Mouse (Mus musculus): ENCODE data around the gene Snx21. TPM values are rescaled to one million over a fixed set of nuclear protein-coding genes. Genes with fewer than 3 reads are reported as not detected.
A peak's percentile ranks its signal among the peaks of the same experiment; 100 is the strongest.

The Snx21 gene
- polyA plus RNA-seq, 1 experiment from 2014 or later: 40.6 TPM

GRCm38 (mm10) chr2:164786388-164786885 is 814 bp downstream of the Snx21 start:
- H3K27me3 ChIP-seq (ENCODE audit: control insufficient read depth, insufficient read depth, low read length): no peaks in the 10 kb centered on the region
- WGBS: 5% methylated on average over 15 of the region's 15 CpGs
- peak overlapping the region; percentile 96 for H3K27ac ChIP-seq (ENCODE audit: low read length)
- H3K4me3 ChIP-seq (ENCODE audit: low read length): peak overlapping the region; percentile 73
- no peaks in the 10 kb centered on the region for H3K9me3 ChIP-seq (replicated peaks; ENCODE audit: control insufficient read depth, low read length)
- peaks cover 26% of the 10 kb centered on the region for H3K4me1 ChIP-seq (ENCODE audit: control insufficient read depth, insufficient read depth, low read length)
- peaks cover 2% of the 10 kb centered on the region; the same call in 1 of the 2 replicates for H3K36me3 ChIP-seq (ENCODE audit: control insufficient read depth, insufficient read depth)
- no peak for ATAC-seq (replicated peaks; ENCODE audit: extremely low read depth, insufficient read depth, low FRiP score)
- H3K9ac ChIP-seq (ENCODE audit: low read length): peak overlapping the region; percentile 90
- H3K4me2 ChIP-seq (ENCODE audit: low read depth, low read length): peak overlapping the region; percentile 73

DNA sequence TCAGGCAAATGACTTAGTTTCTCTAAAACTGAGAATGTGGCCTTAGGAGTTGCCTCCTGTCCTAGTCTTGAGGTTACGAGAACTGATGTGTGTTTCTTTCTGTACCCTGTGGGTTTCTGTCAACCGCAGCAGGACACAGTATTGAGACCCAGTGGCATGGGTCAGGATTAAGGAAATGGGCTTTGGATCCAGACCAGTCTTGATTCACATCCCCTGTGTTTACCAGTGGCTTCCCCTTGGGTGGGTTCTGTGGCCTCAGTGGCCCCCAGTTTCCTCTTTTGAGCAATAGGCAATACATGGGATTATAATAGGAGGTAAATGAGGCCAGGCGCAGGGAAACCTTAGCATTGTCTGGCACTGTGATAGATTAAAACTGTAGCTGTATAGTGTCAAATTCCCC is 1.4 kb downstream of the Snx21 start:
- peak overlapping the region; percentile 96 for H3K27ac ChIP-seq (ENCODE audit: low read length)
- peaks cover 26% of the 10 kb centered on the region for H3K4me1 ChIP-seq (ENCODE audit: control insufficient read depth, insufficient read depth, low read length)
- H3K27me3 ChIP-seq (ENCODE audit: control insufficient read depth, insufficient read depth, low read length): no peaks in the 10 kb centered on the region
- H3K9me3 ChIP-seq (replicated peaks; ENCODE audit: control insufficient read depth, low read length): no peaks in the 10 kb centered on the region
- H3K4me2 ChIP-seq (ENCODE audit: low read depth, low read length): peak overlapping the region; percentile 73
- peak overlapping the region; percentile 90 for H3K9ac ChIP-seq (ENCODE audit: low read length)
- H3K4me3 ChIP-seq (ENCODE audit: low read length): peak overlapping the region; percentile 73
- H3K36me3 ChIP-seq (ENCODE audit: control insufficient read depth, insufficient read depth): peaks cover 3% of the 10 kb centered on the region; the same call in 1 of the 2 replicates
- 65% methylated on average over 3 of the region's 3 CpGs for WGBS
- no peak for ATAC-seq (replicated peaks; ENCODE audit: extremely low read depth, insufficient read depth, low FRiP score)

GRCm38 (mm10) chr2:164787779-164788178 is 2.2 kb downstream of the Snx21 start:
- no peaks in the 10 kb centered on the region for H3K9me3 ChIP-seq (replicated peaks; ENCODE audit: control insufficient read depth, low read length)

GRCm38 (mm10) chr2:164788411-164788810 is 2.8 kb downstream of the Snx21 start:
- H3K4me1 ChIP-seq (ENCODE audit: control insufficient read depth, insufficient read depth, low read length): peaks cover 32% of the 10 kb centered on the region
- no peaks in the 10 kb centered on the region for H3K9me3 ChIP-seq (replicated peaks; ENCODE audit: control insufficient read depth, low read length)
- peaks cover 15% of the 10 kb centered on the region for H3K36me3 ChIP-seq (ENCODE audit: control insufficient read depth, insufficient read depth)
- no peaks in the 10 kb centered on the region for H3K27me3 ChIP-seq (ENCODE audit: control insufficient read depth, insufficient read depth, low read length)
- H3K4me3 ChIP-seq (ENCODE audit: low read length): no peak overlapping the region
- peak overlapping the region; percentile 3; the same call in 1 of the 2 replicates for H3K9ac ChIP-seq (ENCODE audit: low read length)
- H3K27ac ChIP-seq (ENCODE audit: low read length): no peak overlapping the region
- no peak overlapping the region for H3K4me2 ChIP-seq (ENCODE audit: low read depth, low read length)
- no peak for ATAC-seq (replicated peaks; ENCODE audit: extremely low read depth, insufficient read depth, low FRiP score)
- WGBS: 59% methylated on average over 4 of the region's 4 CpGs

More at GRCm38 (mm10) chr2:164787779-164788178, 2.2 kb downstream of the Snx21 start:
- Histone ChIP-seq H3K4me2 (ENCODE audit: low read depth, low read length) (peak overlapping the region; percentile 73), H3K4me1 (ENCODE audit: control insufficient read depth, insufficient read depth, low read length) (peaks cover 26% of the 10 kb centered on the region), H3K27ac (ENCODE audit: low read length) (no peak overlapping the region), H3K27me3 (ENCODE audit: control insufficient read depth, insufficient read depth, low read length) (no peaks in the 10 kb centered on the region), H3K4me3 (ENCODE audit: low read length) (no peak overlapping the region), H3K9ac (ENCODE audit: low read length) (no peak overlapping the region), H3K36me3 (ENCODE audit: control insufficient read depth, insufficient read depth) (peaks cover 10% of the 10 kb centered on the region)
- WGBS: 80% methylated on average over 10 of the region's 10 CpGs
- ATAC-seq (replicated peaks; ENCODE audit: extremely low read depth, insufficient read depth, low FRiP score): no peak

DNA sequence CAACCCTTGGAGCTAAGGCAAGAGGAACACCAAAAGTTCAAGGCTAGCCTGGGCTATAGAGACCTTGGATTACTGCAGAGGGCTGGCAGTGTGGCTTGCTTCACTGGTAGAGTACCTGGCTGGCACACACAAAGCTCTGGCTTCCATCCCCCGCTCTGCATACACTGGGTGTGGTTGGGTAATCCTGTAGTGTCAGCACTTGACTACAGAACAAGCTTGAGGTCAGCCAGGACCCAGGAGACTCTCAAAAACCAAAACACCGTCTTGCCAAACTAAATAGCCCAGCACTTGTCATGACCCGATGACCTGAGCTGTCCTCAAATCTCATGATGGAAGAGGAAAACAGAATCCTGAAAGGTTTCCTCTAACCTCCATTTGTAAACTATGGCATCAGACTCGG is 4.8 kb downstream of the Snx21 start:
- Histone ChIP-seq H3K4me3 (ENCODE audit: low read length) (no peak overlapping the region), H3K9me3 (replicated peaks; ENCODE audit: control insufficient read depth, low read length) (no peaks in the 10 kb centered on the region), H3K4me1 (ENCODE audit: control insufficient read depth, insufficient read depth, low read length) (peaks cover 32% of the 10 kb centered on the region), H3K9ac (ENCODE audit: low read length) (no peak overlapping the region), H3K27ac (ENCODE audit: low read length) (no peak overlapping the region), H3K36me3 (ENCODE audit: control insufficient read depth, insufficient read depth) (peaks cover 16% of the 10 kb centered on the region), H3K27me3 (ENCODE audit: control insufficient read depth, insufficient read depth, low read length) (no peaks in the 10 kb centered on the region), H3K4me2 (ENCODE audit: low read depth, low read length) (no peak overlapping the region)
- ATAC-seq (replicated peaks; ENCODE audit: extremely low read depth, insufficient read depth, low FRiP score): no peak
- WGBS: 67% methylated on average over 4 of the region's 4 CpGs

GRCm38 (mm10) chr2:164791841-164792261 is 6.2 kb downstream of the Snx21 start:
- H3K36me3 ChIP-seq (ENCODE audit: control insufficient read depth, insufficient read depth): peaks cover 17% of the 10 kb centered on the region

GRCm38 (mm10) chr2:164792400-164793190 is 7.0 kb downstream of the Snx21 start:
- ATAC-seq (replicated peaks; ENCODE audit: extremely low read depth, insufficient read depth, low FRiP score): no peak
- no peak overlapping the region for H3K4me2 ChIP-seq (ENCODE audit: low read depth, low read length)
- no peaks in the 10 kb centered on the region for H3K9me3 ChIP-seq (replicated peaks; ENCODE audit: control insufficient read depth, low read length)
- H3K36me3 ChIP-seq (ENCODE audit: control insufficient read depth, insufficient read depth): peaks cover 20% of the 10 kb centered on the region
- H3K4me3 ChIP-seq (ENCODE audit: low read length): no peak overlapping the region
- whole genome bisulfite sequencing: 86% methylated on average over 12 of the region's 12 CpGs
- peak overlapping the region; percentile 7; the same call in 1 of the 2 replicates for H3K9ac ChIP-seq (ENCODE audit: low read length)
- peak overlapping the region; percentile 80 for H3K27ac ChIP-seq (ENCODE audit: low read length)
- H3K27me3 ChIP-seq (ENCODE audit: control insufficient read depth, insufficient read depth, low read length): no peaks in the 10 kb centered on the region
- peaks cover 22% of the 10 kb centered on the region for H3K4me1 ChIP-seq (ENCODE audit: control insufficient read depth, insufficient read depth, low read length)

More at GRCm38 (mm10) chr2:164791841-164792261, 6.2 kb downstream of the Snx21 start:
- Histone ChIP-seq H3K9me3 (replicated peaks; ENCODE audit: control insufficient read depth, low read length) (no peaks in the 10 kb centered on the region), H3K4me1 (ENCODE audit: control insufficient read depth, insufficient read depth, low read length) (peaks cover 28% of the 10 kb centered on the region), H3K27me3 (ENCODE audit: control insufficient read depth, insufficient read depth, low read length) (no peaks in the 10 kb centered on the region), H3K4me3 (ENCODE audit: low read length) (no peak overlapping the region), H3K4me2 (ENCODE audit: low read depth, low read length) (no peak overlapping the region), H3K27ac (ENCODE audit: low read length) (no peak overlapping the region), H3K9ac (ENCODE audit: low read length) (no peak overlapping the region)
- WGBS: 87% methylated on average over 18 of the region's 18 CpGs
- ATAC-seq (replicated peaks; ENCODE audit: extremely low read depth, insufficient read depth, low FRiP score): no peak

DNA sequence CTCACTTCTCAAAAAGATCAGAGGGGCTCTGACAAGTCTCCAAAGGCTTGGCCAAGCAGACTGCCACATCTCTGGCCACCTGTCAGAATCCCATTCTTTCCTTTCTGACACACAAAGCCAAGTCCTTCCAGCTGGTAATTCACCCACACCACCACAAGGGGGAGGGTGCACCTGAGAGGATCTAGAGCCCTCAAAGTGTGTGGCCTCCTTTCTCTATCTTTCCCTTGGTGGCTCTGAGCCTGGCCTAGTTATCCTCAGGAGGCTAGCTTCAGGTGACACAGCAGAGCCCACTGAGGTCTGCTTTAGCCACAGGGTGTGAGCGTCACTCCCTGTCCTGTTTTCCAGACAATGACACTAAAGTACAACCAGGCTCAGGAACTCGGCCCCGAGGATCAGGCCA is 7.6 kb downstream of the Snx21 start:
- H3K9me3 ChIP-seq (replicated peaks; ENCODE audit: control insufficient read depth, low read length): no peaks in the 10 kb centered on the region
- WGBS: 42% methylated on average over 3 of the region's 3 CpGs
- peak; percentile 50 for ATAC-seq (replicated peaks; ENCODE audit: extremely low read depth, insufficient read depth, low FRiP score)
- H3K4me2 ChIP-seq (ENCODE audit: low read depth, low read length): no peak overlapping the region
- H3K27me3 ChIP-seq (ENCODE audit: control insufficient read depth, insufficient read depth, low read length): no peaks in the 10 kb centered on the region
- H3K9ac ChIP-seq (ENCODE audit: low read length): peak overlapping the region; percentile 38; the same call in 1 of the 2 replicates
- H3K27ac ChIP-seq (ENCODE audit: low read length): peak overlapping the region; percentile 80
- peaks cover 17% of the 10 kb centered on the region for H3K4me1 ChIP-seq (ENCODE audit: control insufficient read depth, insufficient read depth, low read length)
- H3K36me3 ChIP-seq (ENCODE audit: control insufficient read depth, insufficient read depth): peaks cover 20% of the 10 kb centered on the region
- no peak overlapping the region for H3K4me3 ChIP-seq (ENCODE audit: low read length)

- Histone ChIP-seq H3K9me3 (replicated peaks; ENCODE audit: control insufficient read depth, low read length) (no peaks in the 10 kb centered on the region), H3K9ac (ENCODE audit: low read length) (peak overlapping the region; percentile 38; the same call in 1 of the 2 replicates), H3K36me3 (ENCODE audit: control insufficient read depth, insufficient read depth) (peaks cover 18% of the 10 kb centered on the region), H3K4me3 (ENCODE audit: low read length) (no peak overlapping the region), H3K4me1 (ENCODE audit: control insufficient read depth, insufficient read depth, low read length) (peaks cover 12% of the 10 kb centered on the region), H3K4me2 (ENCODE audit: low read depth, low read length) (no peak overlapping the region), H3K27ac (ENCODE audit: low read length) (peak overlapping the region; percentile 80), H3K27me3 (ENCODE audit: control insufficient read depth, insufficient read depth, low read length) (no peaks in the 10 kb centered on the region)
- ATAC-seq (replicated peaks; ENCODE audit: extremely low read depth, insufficient read depth, low FRiP score): no peak
- WGBS: 78% methylated on average over 2 of the region's 2 CpGs
Measured at GRCm38 (mm10) chr2:164793772-164794171, 8.1 kb downstream of the Snx21 start.

All from heart, embryonic 16.5 days (tissue).